Mouse (Mus musculus): ENCODE measurements around the gene Mpp3. TPM values are rescaled to one million over a fixed set of nuclear protein-coding genes. Genes with fewer than 3 reads are reported as not detected.

The Mpp3 gene
- total and polyA plus RNA-seq, 2 experiments from 2014 or later, result 2.2 to 8.0 TPM

DNA sequence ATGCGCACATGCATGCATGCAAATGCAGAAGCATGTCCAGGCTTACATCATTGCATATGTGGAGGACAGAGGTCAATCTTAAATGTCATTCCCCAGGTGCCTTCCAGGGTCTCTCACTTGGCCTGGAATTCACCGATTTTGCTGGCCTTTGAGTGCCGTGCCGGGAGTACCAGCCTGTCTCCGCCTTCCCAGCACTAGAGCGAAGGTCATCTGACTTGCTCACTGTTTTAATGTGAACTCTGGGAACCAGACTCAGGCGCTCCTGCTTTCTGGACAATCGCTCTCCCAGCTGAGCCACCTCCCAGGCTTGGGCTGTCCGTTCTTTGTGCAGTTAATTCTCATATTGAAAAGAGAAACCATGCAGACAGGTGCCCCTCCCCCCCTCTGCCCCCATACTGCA, 22.0 kb downstream of the Mpp3 start:
- no peak overlapping the region for H3K9ac ChIP-seq (replicated peaks; ENCODE audit: low read depth, low read length)
- no peak overlapping the region for H3K4me3 ChIP-seq (ENCODE audit: low read depth, low read length)
- no peaks in the 10 kb centered on the region for H3K4me1 ChIP-seq (ENCODE audit: control insufficient read depth, insufficient read depth)
- H3K36me3 ChIP-seq (replicated peaks; ENCODE audit: control insufficient read depth, insufficient read depth, low read length), result no peaks in the 10 kb centered on the region
- no peak overlapping the region for H3K4me2 ChIP-seq (ENCODE audit: low read depth, low read length)
- no peaks in the 10 kb centered on the region for H3K27me3 ChIP-seq (ENCODE audit: control insufficient read depth, insufficient read depth, low read length)
- H3K27ac ChIP-seq (ENCODE audit: low read depth), result no peak overlapping the region
- DNase-seq (ENCODE audit: low spot score), result no peak
- TF ChIP-seq EP300 (IDR thresholded peaks at IDR 0.05; ENCODE audit: low read depth) (no peak), CTCF (IDR thresholded peaks at IDR 0.05; ENCODE audit: low read depth) (no peak)
- ATAC-seq (ENCODE audit: insufficient read depth, low read depth), result no peak
- no peaks in the 10 kb centered on the region for H3K9me3 ChIP-seq (replicated peaks; ENCODE audit: control insufficient read depth, low read length)
- 70% methylated on average over 9 of the region's 9 CpGs for WGBS

DNA sequence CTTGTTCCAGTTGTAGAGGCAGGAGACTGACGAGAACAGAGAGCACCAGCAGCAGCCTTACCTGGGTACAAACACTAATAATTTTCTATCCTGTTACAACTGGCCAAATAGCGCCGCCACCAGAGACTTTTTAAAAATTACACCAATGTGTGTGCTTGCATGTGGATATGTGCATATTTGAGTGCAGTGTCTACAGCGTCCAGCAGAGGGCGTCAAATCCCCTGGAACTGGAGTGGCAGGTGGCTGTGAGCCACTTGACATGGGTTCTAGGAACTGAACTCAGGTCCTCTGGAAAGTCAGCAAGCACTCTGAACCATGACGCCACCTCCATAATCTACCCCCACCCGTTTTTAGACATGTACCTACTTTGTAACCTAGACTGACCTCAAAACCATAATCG, 24.0 kb downstream of the Mpp3 start:
- ATAC-seq (ENCODE audit: insufficient read depth, low read depth), result no peak
- Histone ChIP-seq H3K4me3 (ENCODE audit: low read depth, low read length) (no peak overlapping the region), H3K27me3 (ENCODE audit: control insufficient read depth, insufficient read depth, low read length) (no peaks in the 10 kb centered on the region), H3K9ac (replicated peaks; ENCODE audit: low read depth, low read length) (no peak overlapping the region), H3K9me3 (replicated peaks; ENCODE audit: control insufficient read depth, low read length) (no peaks in the 10 kb centered on the region), H3K4me1 (ENCODE audit: control insufficient read depth, insufficient read depth) (no peaks in the 10 kb centered on the region), H3K4me2 (ENCODE audit: low read depth, low read length) (no peak overlapping the region), H3K27ac (ENCODE audit: low read depth) (no peak overlapping the region), H3K36me3 (replicated peaks; ENCODE audit: control insufficient read depth, insufficient read depth, low read length) (no peaks in the 10 kb centered on the region)
- 87% methylated on average over 8 of the region's 8 CpGs for WGBS
- TF ChIP-seq EP300 (IDR thresholded peaks at IDR 0.05; ENCODE audit: low read depth) (no peak), CTCF (IDR thresholded peaks at IDR 0.05; ENCODE audit: low read depth) (peak; percentile 22; the same call in 1 of the 2 replicates)
- DNase-seq (ENCODE audit: low spot score), result no peak

DNA sequence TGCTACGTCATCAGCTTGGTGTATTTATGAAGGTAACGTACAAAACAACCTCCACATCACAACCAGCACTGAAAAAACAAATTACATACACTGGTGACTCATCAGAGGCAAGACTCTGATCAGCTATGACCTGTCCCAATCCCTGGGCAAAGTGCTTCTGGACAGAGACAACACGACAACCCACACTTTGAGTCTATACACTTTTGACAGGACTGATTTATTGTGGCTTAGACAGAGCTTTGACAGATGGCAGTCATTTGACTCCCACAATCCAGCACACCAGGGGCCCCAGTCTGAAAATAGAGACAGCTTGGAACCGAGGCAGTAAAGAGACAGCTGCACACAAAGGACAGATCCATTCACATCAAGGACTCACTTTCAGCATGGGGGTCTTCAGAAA, 28.8 kb downstream of the Mpp3 start:
- no peaks in the 10 kb centered on the region for H3K27me3 ChIP-seq (ENCODE audit: control insufficient read depth, insufficient read depth, low read length)
- no peak overlapping the region for H3K4me2 ChIP-seq (ENCODE audit: low read depth, low read length)
- H3K4me1 ChIP-seq (ENCODE audit: control insufficient read depth, insufficient read depth), result no peaks in the 10 kb centered on the region
- TF ChIP-seq CTCF (IDR thresholded peaks at IDR 0.05; ENCODE audit: low read depth) (no peak), EP300 (IDR thresholded peaks at IDR 0.05; ENCODE audit: low read depth) (no peak)
- 45% methylated on average over 4 of the region's 4 CpGs for WGBS
- no peak for ATAC-seq (ENCODE audit: insufficient read depth, low read depth)
- no peak overlapping the region for H3K9ac ChIP-seq (replicated peaks; ENCODE audit: low read depth, low read length)
- H3K36me3 ChIP-seq (replicated peaks; ENCODE audit: control insufficient read depth, insufficient read depth, low read length), result no peaks in the 10 kb centered on the region
- DNase-seq (ENCODE audit: low spot score), result no peak
- no peak overlapping the region for H3K4me3 ChIP-seq (ENCODE audit: low read depth, low read length)
- H3K9me3 ChIP-seq (replicated peaks; ENCODE audit: control insufficient read depth, low read length), result no peaks in the 10 kb centered on the region
- H3K27ac ChIP-seq (ENCODE audit: low read depth), result no peak overlapping the region

DNA sequence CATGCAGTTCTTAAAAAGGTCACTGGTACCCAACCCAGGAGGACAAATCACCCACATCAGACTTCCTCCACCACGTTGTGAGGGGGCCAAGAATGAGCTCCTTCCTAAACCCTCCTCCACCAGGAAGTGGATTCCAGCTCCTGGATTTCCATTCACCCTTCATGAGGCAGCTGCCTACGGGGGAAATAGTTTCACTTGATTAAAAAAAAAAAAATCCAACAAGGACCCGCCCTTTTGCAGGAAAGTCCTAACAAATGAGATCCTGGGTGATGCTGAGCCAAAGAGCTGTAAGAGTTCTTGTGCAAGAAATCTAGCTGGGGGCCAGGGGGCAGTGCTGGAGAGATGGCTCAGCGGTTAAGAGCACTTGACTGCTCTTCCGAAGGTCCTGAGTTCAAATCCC, 30.0 kb downstream of the Mpp3 start:
- Histone ChIP-seq H3K27ac (ENCODE audit: low read depth) (0 out of 2 replicates have a peak overlapping the region, but pooled peaks have one; percentile 19), H3K4me1 (ENCODE audit: control insufficient read depth, insufficient read depth) (no peaks in the 10 kb centered on the region), H3K4me2 (ENCODE audit: low read depth, low read length) (no peak overlapping the region), H3K9me3 (replicated peaks; ENCODE audit: control insufficient read depth, low read length) (no peaks in the 10 kb centered on the region), H3K4me3 (ENCODE audit: low read depth, low read length) (no peak overlapping the region), H3K9ac (replicated peaks; ENCODE audit: low read depth, low read length) (no peak overlapping the region), H3K36me3 (replicated peaks; ENCODE audit: control insufficient read depth, insufficient read depth, low read length) (no peaks in the 10 kb centered on the region), H3K27me3 (ENCODE audit: control insufficient read depth, insufficient read depth, low read length) (no peaks in the 10 kb centered on the region)
- peak; percentile 33 for DNase-seq (ENCODE audit: low spot score)
- peak; percentile 52 for ATAC-seq (ENCODE audit: insufficient read depth, low read depth)
- TF ChIP-seq CTCF (IDR thresholded peaks at IDR 0.05; ENCODE audit: low read depth) (no peak), EP300 (IDR thresholded peaks at IDR 0.05; ENCODE audit: low read depth) (0 out of 2 replicates have a peak, but pooled peaks have one; percentile 55)
- WGBS, result 37% methylated on average over 5 of the region's 5 CpGs

DNA sequence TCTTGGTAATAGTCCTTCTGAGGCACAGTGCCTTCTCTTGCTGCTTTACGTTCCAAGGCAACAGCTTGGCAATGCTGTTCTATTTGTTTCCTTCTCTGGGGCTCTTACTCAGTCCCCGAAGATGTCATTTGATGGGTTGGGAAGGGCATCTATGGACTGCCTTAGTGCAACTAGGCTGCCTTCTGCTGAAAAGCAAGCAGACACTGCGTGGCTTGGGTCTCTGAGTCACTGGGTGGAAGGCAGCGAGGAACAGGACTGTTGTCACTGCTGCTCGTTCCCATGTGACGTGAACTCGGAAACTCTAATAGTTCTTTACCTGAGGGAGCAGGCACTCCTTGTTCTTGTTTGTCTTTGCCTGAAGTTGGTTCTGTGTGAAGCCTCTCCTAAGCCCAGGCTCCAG, 32.3 kb downstream of the Mpp3 start:
- DNase-seq (ENCODE audit: low spot score) (no peak), ATAC-seq (ENCODE audit: insufficient read depth, low read depth) (no peak)
- Histone ChIP-seq H3K27ac (ENCODE audit: low read depth) (no peak overlapping the region), H3K4me3 (ENCODE audit: low read depth, low read length) (no peak overlapping the region), H3K27me3 (ENCODE audit: control insufficient read depth, insufficient read depth, low read length) (no peaks in the 10 kb centered on the region), H3K9ac (replicated peaks; ENCODE audit: low read depth, low read length) (no peak overlapping the region), H3K4me1 (ENCODE audit: control insufficient read depth, insufficient read depth) (no peaks in the 10 kb centered on the region), H3K9me3 (replicated peaks; ENCODE audit: control insufficient read depth, low read length) (no peaks in the 10 kb centered on the region), H3K36me3 (replicated peaks; ENCODE audit: control insufficient read depth, insufficient read depth, low read length) (no peaks in the 10 kb centered on the region), H3K4me2 (ENCODE audit: low read depth, low read length) (no peak overlapping the region)
- TF ChIP-seq EP300 (IDR thresholded peaks at IDR 0.05; ENCODE audit: low read depth) (no peak), CTCF (IDR thresholded peaks at IDR 0.05; ENCODE audit: low read depth) (no peak)
- WGBS, result 86% methylated on average over 7 of the region's 7 CpGs

DNA sequence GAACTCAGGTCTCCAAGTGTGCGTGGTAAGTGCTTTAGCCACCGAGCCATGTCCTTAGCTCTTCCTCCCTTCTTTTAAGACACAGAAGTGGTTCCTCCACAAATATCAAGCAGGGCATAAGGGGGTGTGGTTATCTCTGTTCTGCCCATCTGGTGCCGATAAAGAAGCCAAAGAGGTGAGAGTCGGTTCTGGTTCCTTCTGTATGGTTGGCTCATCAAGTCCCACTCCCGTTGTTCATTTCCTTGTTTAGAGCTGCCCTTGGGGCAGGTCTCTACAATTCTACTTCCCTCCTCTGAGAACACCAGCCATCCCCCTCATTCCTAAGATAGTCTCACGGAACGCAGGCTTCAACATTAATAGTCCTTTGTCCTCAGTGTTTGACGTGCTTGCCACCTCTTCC, 34.2 kb downstream of the Mpp3 start:
- Histone ChIP-seq H3K27ac (ENCODE audit: low read depth) (peak overlapping the region; percentile 63), H3K27me3 (ENCODE audit: control insufficient read depth, insufficient read depth, low read length) (no peaks in the 10 kb centered on the region), H3K4me1 (ENCODE audit: control insufficient read depth, insufficient read depth) (no peaks in the 10 kb centered on the region), H3K9me3 (replicated peaks; ENCODE audit: control insufficient read depth, low read length) (no peaks in the 10 kb centered on the region), H3K4me3 (ENCODE audit: low read depth, low read length) (no peak overlapping the region), H3K9ac (replicated peaks; ENCODE audit: low read depth, low read length) (no peak overlapping the region), H3K36me3 (replicated peaks; ENCODE audit: control insufficient read depth, insufficient read depth, low read length) (no peaks in the 10 kb centered on the region), H3K4me2 (ENCODE audit: low read depth, low read length) (no peak overlapping the region; the same call in 1 of the 2 replicates)
- peak; percentile 63 for ATAC-seq (ENCODE audit: insufficient read depth, low read depth)
- peak; percentile 65 for DNase-seq (ENCODE audit: low spot score)
- 28% methylated on average over 8 of the region's 8 CpGs for WGBS
- TF ChIP-seq EP300 (IDR thresholded peaks at IDR 0.05; ENCODE audit: low read depth) (0 out of 2 replicates have a peak, but pooled peaks have one; percentile 63), CTCF (IDR thresholded peaks at IDR 0.05; ENCODE audit: low read depth) (no peak)
